Mouse (Mus musculus) A20 (cell line): Measurements from ENCODE around the gene Ly6g6f.
A peak's percentile ranks its signal among the peaks of the same experiment; 100 is the strongest.
"Not testable (repeated sequence)": the region's sequence is repeated elsewhere in the genome, so short reads cannot be mapped to it uniquely, and the experiment has no call there.

Experiments used
- DNase-seq: peaks from one replicate; pipeline ENCODE4 v3.0.0-alpha.2; 2011; ENCODE audit warnings: low read depth, low spot score

The Ly6g6f gene

DNA sequence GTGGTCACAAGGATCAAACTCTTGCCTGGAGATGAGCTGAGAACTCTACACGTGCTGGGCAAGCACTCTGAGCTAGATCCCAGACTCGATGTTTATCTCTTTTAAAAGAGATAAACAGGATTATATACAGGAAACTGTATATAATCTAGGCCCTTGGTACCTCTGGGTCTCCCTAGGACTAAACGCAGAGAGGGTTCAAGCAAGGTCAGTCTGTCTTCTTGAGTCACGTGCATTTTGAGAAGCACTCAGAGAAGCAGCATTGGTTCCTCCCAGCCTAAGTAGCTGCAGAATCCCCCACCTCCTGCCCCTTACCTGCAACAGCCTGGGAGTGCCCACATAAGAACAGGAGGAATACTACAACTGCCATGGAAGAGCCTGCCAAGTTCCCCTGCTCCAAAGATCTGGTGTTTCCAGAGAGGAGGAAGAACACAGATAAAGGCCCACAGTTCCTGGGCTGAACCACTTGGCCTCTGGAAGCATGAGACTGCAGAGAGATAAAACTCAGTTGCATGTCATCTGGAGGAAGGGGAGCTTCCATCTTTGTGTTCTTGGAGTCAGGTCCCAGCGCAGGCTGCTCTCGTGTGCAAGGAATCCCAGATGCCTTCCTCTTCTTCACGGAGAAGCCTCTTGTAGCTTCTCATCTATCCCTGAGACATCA lies at the start of gene Ly6g6f:
TSS of gene Ly6g6f (minus strand) at position 403 of the 658 bp plus-strand sequence.
- DNase-seq: no peak

DNA sequence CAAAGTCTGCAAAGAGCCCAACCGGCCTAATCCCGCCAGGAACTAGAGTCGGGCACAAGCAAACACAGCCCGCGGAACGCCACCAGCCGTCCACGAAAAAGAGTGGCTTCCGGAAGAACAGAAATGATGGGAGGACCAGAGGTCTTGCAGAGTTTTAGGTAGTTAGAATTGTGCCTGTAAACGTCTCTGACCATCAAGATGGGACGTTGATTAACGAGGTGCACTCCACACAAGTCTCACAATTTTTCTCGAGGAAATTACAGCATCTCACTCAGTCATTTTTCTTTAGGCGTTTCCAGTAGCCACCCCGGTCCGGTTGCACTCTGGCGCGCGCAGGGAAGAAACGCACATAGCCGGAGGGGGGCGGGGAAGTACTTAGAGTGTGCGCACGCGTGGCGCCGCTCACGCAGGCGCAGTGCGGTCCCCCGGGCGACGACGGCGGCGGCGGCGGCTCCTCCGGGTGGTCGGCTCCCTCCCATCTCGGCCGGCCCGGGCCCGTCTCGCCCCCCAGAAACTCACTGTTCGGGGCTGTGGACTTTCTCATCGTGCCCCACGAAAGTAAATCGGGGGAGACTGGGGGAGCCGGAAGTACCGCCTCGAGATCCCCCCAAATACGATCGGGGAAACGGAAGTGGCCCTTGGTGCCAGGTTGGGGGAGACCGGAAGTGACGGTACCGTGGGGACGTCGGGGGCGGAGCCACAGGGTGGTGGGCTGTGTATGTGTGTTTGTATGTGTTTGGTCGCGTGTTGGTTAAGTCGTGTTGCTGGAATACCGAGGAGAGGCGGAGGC lies 49.6 kb upstream of the Ly6g6f start, which contains the start of gene Bag6:
TSS of gene Bag6 (plus strand) at position 378 of the 790 bp plus-strand sequence.
- peak; percentile 98 for DNase-seq

DNA sequence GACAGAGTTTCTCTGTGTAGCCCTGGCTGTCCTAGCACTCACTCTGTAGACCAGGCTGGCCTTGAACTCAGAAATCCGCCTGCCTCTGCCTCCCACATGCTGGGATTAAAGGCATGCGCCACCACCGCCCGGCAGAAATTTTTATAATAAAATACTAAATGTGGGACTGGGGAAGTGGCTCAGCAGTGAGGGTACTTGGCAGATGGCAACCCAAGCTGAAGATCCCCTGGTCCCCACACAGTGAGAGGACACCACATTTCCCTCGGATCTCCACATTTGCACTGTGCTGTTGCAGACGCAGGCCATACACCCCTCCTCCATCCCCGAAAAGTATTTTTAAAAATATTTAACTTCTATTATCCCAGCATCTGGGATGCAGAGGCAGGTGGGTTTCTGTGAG lies 48.1 kb upstream of the Ly6g6f start:
- DNase-seq: no peak

GRCm38 (mm10) chr17:35132174-35132560 lies 46.8 kb upstream of the Ly6g6f start:
- no peak for DNase-seq

GRCm38 (mm10) chr17:35131500-35132173 lies 46.2 kb upstream of the Ly6g6f start, which contains the start of gene Apom:
TSS of gene Apom (minus strand) at chr17:35132050.
- DNase-seq: no peak

DNA sequence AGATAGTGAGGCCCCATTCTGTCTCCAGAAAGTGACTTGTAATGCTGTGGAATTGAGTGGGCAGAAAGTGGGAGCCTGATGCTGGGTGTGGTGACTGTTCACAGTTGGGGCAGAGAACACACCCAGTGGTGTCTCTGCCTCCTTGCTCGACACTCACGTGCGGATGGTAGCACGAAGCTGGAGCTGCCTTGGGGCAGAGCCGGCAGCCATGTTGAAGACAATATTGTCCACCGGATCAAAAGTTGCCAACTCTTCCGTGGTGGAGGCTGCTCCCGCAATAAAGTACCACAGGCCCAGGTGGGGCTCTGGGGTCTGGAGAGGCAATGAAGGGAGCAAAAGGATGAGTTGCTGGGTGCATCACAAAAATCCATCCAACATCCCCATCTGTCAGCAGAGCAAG lies 45.6 kb upstream of the Ly6g6f start:
- DNase-seq: no peak

DNA sequence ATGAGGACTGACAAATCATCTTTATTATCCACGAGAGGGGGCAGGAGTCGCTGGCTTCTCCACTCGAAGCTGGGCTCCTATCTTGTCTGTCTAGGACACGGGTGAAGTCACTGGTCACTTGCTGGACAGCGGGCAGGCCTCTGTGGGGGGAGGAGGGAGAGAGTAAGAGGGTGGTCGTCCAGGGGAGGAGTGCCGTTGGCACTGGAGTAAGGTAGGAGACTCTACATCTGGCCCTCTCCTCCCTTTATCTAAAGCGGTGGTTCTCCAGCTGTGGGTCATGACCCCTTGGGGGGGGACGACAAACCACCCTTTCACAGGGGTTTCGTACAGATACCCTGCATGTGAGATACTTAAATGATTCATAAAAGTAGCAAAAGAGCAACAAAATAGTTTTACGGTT lies 43.6 kb upstream of the Ly6g6f start:
- DNase-seq: no peak

- DNase-seq: no peak
Measured at GRCm38 (mm10) chr17:35127017-35127416, 41.6 kb upstream of the Ly6g6f start.

GRCm38 (mm10) chr17:35126206-35126611 lies 40.8 kb upstream of the Ly6g6f start, which contains the start of gene D17H6S53E:
TSS of gene D17H6S53E (plus strand) at chr17:35126373.
- DNase-seq: peak; percentile 87

DNA sequence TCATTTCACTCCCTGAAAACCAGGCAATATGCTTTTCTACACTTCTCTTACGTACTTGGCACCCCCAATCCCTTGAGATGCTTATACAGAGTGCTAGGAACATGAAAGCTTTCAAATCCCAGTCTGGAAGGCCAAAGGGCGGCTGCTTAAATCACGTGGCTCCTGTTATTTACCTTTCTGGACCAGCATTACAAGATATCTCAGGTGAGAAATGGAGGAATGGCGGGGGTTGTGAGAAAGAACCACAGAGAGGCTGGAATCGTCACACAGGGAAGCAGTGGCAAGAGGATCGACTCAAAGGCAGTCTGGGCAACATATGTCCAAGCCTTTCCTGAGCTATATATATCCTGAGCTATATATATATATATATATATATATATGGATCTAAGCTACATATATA lies 40.2 kb upstream of the Ly6g6f start:
- peak; percentile 27 for DNase-seq

GRCm38 (mm10) chr17:35125081-35125480 lies 39.7 kb upstream of the Ly6g6f start:
- peak; percentile 29 for DNase-seq

DNA sequence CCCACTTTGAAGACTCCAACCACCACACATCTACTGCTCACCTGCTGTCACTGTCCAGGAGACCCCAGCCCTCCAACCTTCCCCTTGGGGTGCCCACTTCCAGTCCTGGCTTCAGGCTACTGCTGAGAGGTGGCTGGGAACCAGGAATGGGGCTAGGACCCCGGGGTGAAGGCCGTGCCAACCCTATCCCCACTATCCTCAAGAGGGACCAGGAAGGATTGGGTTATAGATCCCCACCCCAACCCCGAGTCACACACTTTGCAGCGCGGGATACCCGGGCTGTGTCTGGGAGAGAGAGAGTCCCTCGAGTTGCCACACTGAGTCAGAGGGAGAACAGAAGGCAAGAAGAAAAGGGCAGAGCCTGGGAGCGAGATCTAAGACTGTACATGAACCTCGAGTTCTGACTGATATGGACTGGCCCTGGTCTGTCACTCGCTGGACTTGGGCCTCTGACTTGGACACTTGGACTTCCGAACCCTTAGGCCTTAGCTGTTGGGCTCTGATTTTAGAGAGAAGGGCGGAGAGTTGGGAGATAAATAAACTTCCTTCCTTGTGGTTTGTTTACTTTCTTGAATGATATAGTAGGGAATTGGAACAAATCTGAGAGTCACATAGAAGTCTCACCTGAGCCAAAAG lies 39.0 kb upstream of the Ly6g6f start:
- not testable (repeated sequence) for DNase-seq

GRCm38 (mm10) chr17:35123287-35123686 lies 37.9 kb upstream of the Ly6g6f start:
- DNase-seq: not testable (repeated sequence)

DNA sequence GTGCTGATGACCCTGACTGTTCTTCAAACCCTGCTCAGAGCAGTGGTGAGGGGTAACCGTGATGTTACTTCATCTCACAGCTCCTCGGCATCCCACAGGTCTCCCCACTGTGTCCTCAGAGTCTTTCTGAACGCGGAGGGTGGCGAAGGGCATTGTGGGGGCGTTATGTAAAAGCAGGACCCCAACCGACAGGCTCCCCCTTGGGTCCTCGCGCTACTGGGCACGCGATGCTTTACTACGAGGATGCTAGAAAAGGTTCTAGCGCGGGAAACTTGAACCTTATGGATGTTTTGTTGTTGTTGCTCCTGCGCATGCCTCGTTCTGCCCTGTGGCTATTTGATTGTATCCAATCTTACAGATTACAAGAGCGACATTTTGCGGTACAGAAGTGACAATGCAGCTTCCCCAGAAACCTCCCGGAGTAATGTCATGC lies 36.5 kb upstream of the Ly6g6f start, which contains the start of gene Csnk2b:
TSS of gene Csnk2b (minus strand) at position 183 of the 433 bp plus-strand sequence.
- peak; percentile 83 for DNase-seq

DNA sequence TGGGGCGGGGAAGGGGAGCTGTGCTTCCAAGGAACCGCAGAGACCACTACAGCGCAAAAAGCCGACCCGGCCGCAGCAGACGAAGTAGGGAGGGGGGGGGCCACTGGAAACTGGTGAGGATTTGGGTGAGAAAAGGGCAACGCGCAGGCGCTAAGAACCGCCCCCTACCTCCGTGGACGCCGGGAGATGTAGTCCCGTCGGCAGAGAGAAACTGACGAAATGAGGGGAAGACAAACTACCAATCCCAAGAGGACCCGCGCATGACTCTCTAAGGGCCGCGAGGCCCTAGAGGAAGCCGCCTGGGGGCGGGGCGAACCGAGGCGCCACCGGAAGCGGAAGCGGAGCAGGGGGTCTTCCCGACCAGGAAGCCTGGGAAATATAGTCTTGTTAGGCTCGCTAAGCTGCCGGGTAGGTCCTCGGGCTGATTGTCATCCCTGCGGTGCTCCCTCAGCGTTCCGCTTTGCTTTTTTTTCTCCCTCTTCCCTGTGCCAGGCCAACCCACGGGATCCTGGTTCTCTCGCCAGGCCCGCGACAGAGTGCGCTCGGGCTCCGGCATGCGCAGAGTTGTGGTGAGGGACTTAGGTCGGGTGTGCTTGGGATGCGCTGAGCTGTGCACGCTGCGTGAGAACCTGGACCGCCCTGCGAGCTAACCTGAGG lies 35.9 kb upstream of the Ly6g6f start, which contains the start of gene Gpank1:
TSS of gene Gpank1 (plus strand) at position 313 of the 657 bp plus-strand sequence.
- peak; percentile 99 for DNase-seq

DNA sequence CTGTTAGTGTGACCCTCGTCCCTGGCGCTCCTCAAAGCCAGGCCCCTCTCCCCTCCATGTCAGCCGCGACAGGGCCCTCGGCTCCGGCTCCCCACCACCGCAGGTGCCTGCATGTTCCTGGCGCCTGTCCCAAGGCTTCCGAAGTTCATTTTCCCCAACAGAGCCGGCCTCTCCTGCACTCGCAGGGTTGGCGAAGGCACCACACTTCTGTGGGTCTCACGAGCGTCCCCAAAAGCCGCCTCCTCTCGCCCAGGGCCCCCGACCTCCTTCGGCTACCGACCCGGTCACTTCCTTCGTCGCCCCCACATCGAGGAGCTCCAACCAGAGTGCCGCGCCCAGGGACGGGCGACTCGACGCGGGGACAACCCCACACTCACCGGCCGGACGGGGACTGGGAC lies 35.3 kb upstream of the Ly6g6f start:
- no peak for DNase-seq

GRCm38 (mm10) chr17:35115046-35116019 lies 29.9 kb upstream of the Ly6g6f start, which contains the start of gene Ly6g5b:
TSS of gene Ly6g5b (minus strand) at chr17:35115428.
- peak; percentile 40 for DNase-seq

DNA sequence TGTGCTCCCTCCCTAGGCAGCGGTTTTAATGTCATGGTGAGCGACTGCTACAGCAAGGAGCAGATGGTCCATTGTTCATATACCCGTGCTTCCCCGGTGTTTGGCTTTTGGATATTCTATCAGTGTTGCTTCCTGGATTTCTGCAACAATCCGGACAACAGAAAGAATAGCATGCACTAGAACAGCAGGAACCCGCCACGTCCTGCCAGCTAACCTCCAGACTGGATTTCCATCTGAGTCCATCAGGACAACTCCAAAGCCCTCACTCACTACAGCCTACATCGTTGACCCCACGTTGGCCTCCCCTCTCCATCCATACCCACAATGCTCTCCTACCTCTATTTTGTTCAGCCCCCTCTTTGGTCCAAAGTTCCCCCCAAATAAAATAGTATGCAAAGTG lies 26.4 kb upstream of the Ly6g6f start:
- DNase-seq: no peak

GRCm38 (mm10) chr17:35108097-35108496 lies 22.7 kb upstream of the Ly6g6f start, which contains the start of gene Ly6g5c:
TSS of gene Ly6g5c (plus strand) at chr17:35108279.
- DNase-seq: no peak

- no peak for DNase-seq
Measured at GRCm38 (mm10) chr17:35106522-35106921, 21.1 kb upstream of the Ly6g6f start.
